Mouse (Mus musculus): ENCODE measurements at regions not wholly inside any gene's neighbourhood (a gene's known extent, or its start where the extent isn't known, plus 50 kb on each side); places are given as distances from the start of the nearest gene placed in this dataset.

- 53% methylated on average over 6 of the region's 6 CpGs for WGBS
- no peak for ATAC-seq (replicated peaks; ENCODE audit: insufficient number of reproducible peaks, insufficient read depth, low FRiP score, low read depth)
- H3K27ac ChIP-seq: no peak overlapping the region
- no peak overlapping the region for H3K4me3 ChIP-seq
- H3K4me2 ChIP-seq: no peak overlapping the region
- H3K9me3 ChIP-seq (replicated peaks): no peaks in the 10 kb centered on the region
- no peak overlapping the region for H3K9ac ChIP-seq
- no peaks in the 10 kb centered on the region for H3K36me3 ChIP-seq
- H3K27me3 ChIP-seq: peaks cover 8% of the 10 kb centered on the region; the same call in 1 of the 2 replicates
- peaks cover 11% of the 10 kb centered on the region for H3K4me1 ChIP-seq (replicated peaks)
Observed at GRCm38 (mm10) chr9:43893086-43893485, 149.3 kb downstream of the Nectin1 start.

- Histone ChIP-seq H3K4me1 (replicated peaks) (peaks cover 28% of the 10 kb centered on the region), H3K36me3 (no peaks in the 10 kb centered on the region), H3K27me3 (no peaks in the 10 kb centered on the region), H3K4me2 (no peak overlapping the region), H3K27ac (no peak overlapping the region), H3K4me3 (no peak overlapping the region), H3K9ac (no peak overlapping the region), H3K9me3 (replicated peaks) (no peaks in the 10 kb centered on the region)
- whole genome bisulfite sequencing: 64% methylated on average over 4 of the region's 4 CpGs
- ATAC-seq (replicated peaks; ENCODE audit: insufficient number of reproducible peaks, insufficient read depth, low FRiP score, low read depth): no peak
Observed at GRCm38 (mm10) chr9:43899239-43899638, 143.9 kb upstream of the Thy1 start.

GRCm38 (mm10) chr9:43908325-43908724 lies 134.9 kb upstream of the Thy1 start:
- H3K36me3 ChIP-seq: no peaks in the 10 kb centered on the region
- WGBS: 81% methylated on average over 4 of the region's 4 CpGs
- H3K27ac ChIP-seq: no peak overlapping the region
- H3K4me1 ChIP-seq (replicated peaks): peaks cover 11% of the 10 kb centered on the region
- H3K9me3 ChIP-seq (replicated peaks): no peaks in the 10 kb centered on the region
- no peak overlapping the region for H3K4me3 ChIP-seq
- no peaks in the 10 kb centered on the region for H3K27me3 ChIP-seq
- H3K4me2 ChIP-seq: no peak overlapping the region
- ATAC-seq (replicated peaks; ENCODE audit: insufficient number of reproducible peaks, insufficient read depth, low FRiP score, low read depth): no peak
- H3K9ac ChIP-seq: no peak overlapping the region

GRCm38 (mm10) chr9:43915015-43915414 lies 128.2 kb upstream of the Thy1 start:
- ATAC-seq (replicated peaks; ENCODE audit: insufficient number of reproducible peaks, insufficient read depth, low FRiP score, low read depth): no peak
- peaks cover 1% of the 10 kb centered on the region for H3K4me1 ChIP-seq (replicated peaks)
- no peak overlapping the region for H3K4me2 ChIP-seq
- no peaks in the 10 kb centered on the region for H3K36me3 ChIP-seq
- no peak overlapping the region for H3K4me3 ChIP-seq
- H3K27me3 ChIP-seq: peaks cover 31% of the 10 kb centered on the region
- no peak overlapping the region for H3K27ac ChIP-seq
- WGBS: 46% methylated on average over 5 of the region's 5 CpGs
- H3K9ac ChIP-seq: no peak overlapping the region
- H3K9me3 ChIP-seq (replicated peaks): no peaks in the 10 kb centered on the region

GRCm38 (mm10) chr9:43917467-43917866 lies 125.7 kb upstream of the Thy1 start:
- H3K9me3 ChIP-seq (replicated peaks): no peaks in the 10 kb centered on the region
- H3K4me3 ChIP-seq: no peak overlapping the region
- H3K9ac ChIP-seq: no peak overlapping the region
- peaks cover 49% of the 10 kb centered on the region for H3K27me3 ChIP-seq
- 23% methylated on average over 10 of the region's 10 CpGs for WGBS
- H3K4me1 ChIP-seq (replicated peaks): peaks cover 5% of the 10 kb centered on the region
- H3K36me3 ChIP-seq: no peaks in the 10 kb centered on the region
- H3K27ac ChIP-seq: no peak overlapping the region
- no peak for ATAC-seq (replicated peaks; ENCODE audit: insufficient number of reproducible peaks, insufficient read depth, low FRiP score, low read depth)
- no peak overlapping the region for H3K4me2 ChIP-seq

GRCm38 (mm10) chr9:43919010-43919409 lies 124.2 kb upstream of the Thy1 start:
- Histone ChIP-seq H3K4me3 (no peak overlapping the region), H3K27ac (no peak overlapping the region), H3K4me2 (no peak overlapping the region), H3K36me3 (no peaks in the 10 kb centered on the region), H3K27me3 (peaks cover 63% of the 10 kb centered on the region), H3K4me1 (replicated peaks) (peaks cover 5% of the 10 kb centered on the region), H3K9ac (no peak overlapping the region), H3K9me3 (replicated peaks) (no peaks in the 10 kb centered on the region)
- WGBS: 78% methylated on average over 17 of the region's 17 CpGs
- ATAC-seq (replicated peaks; ENCODE audit: insufficient number of reproducible peaks, insufficient read depth, low FRiP score, low read depth): no peak

GRCm38 (mm10) chr9:43920053-43920754 lies 123.0 kb upstream of the Thy1 start:
- Histone ChIP-seq H3K4me3 (no peak overlapping the region), H3K27ac (no peak overlapping the region), H3K36me3 (no peaks in the 10 kb centered on the region), H3K27me3 (peaks cover 69% of the 10 kb centered on the region), H3K4me1 (replicated peaks) (peaks cover 5% of the 10 kb centered on the region), H3K4me2 (peak overlapping the region; percentile 25; the same call in 1 of the 2 replicates), H3K9me3 (replicated peaks) (no peaks in the 10 kb centered on the region), H3K9ac (no peak overlapping the region)
- ATAC-seq (replicated peaks; ENCODE audit: insufficient number of reproducible peaks, insufficient read depth, low FRiP score, low read depth): no peak
- 14% methylated on average over 24 of the region's 24 CpGs for WGBS

- Histone ChIP-seq H3K36me3 (no peaks in the 10 kb centered on the region), H3K27ac (no peak overlapping the region), H3K9ac (no peak overlapping the region), H3K27me3 (peaks cover 65% of the 10 kb centered on the region), H3K9me3 (replicated peaks) (no peaks in the 10 kb centered on the region), H3K4me1 (replicated peaks) (peaks cover 5% of the 10 kb centered on the region), H3K4me3 (no peak overlapping the region), H3K4me2 (no peak overlapping the region)
- no peak for ATAC-seq (replicated peaks; ENCODE audit: insufficient number of reproducible peaks, insufficient read depth, low FRiP score, low read depth)
- WGBS: 55% methylated on average over 6 of the region's 6 CpGs
Observed at GRCm38 (mm10) chr9:43922231-43922630, 121.0 kb upstream of the Thy1 start.

GRCm38 (mm10) chr9:43923088-43923487 lies 120.1 kb upstream of the Thy1 start:
- Histone ChIP-seq H3K4me3 (no peak overlapping the region), H3K27ac (no peak overlapping the region), H3K36me3 (no peaks in the 10 kb centered on the region), H3K9me3 (replicated peaks) (no peaks in the 10 kb centered on the region), H3K4me1 (replicated peaks) (peaks cover 5% of the 10 kb centered on the region), H3K27me3 (peaks cover 56% of the 10 kb centered on the region), H3K9ac (no peak overlapping the region), H3K4me2 (no peak overlapping the region)
- 35% methylated on average over 4 of the region's 4 CpGs for WGBS
- no peak for ATAC-seq (replicated peaks; ENCODE audit: insufficient number of reproducible peaks, insufficient read depth, low FRiP score, low read depth)

GRCm38 (mm10) chr9:43924795-43925194 lies 118.4 kb upstream of the Thy1 start:
- Histone ChIP-seq H3K4me1 (replicated peaks) (peaks cover 5% of the 10 kb centered on the region), H3K9ac (no peak overlapping the region), H3K4me2 (no peak overlapping the region), H3K9me3 (replicated peaks) (no peaks in the 10 kb centered on the region), H3K27me3 (peaks cover 48% of the 10 kb centered on the region), H3K36me3 (no peaks in the 10 kb centered on the region), H3K4me3 (no peak overlapping the region), H3K27ac (no peak overlapping the region)
- no peak for ATAC-seq (replicated peaks; ENCODE audit: insufficient number of reproducible peaks, insufficient read depth, low FRiP score, low read depth)
- WGBS: 29% methylated on average over 15 of the region's 15 CpGs

GRCm38 (mm10) chr9:43929312-43930036 lies 113.7 kb upstream of the Thy1 start:
- ATAC-seq (replicated peaks; ENCODE audit: insufficient number of reproducible peaks, insufficient read depth, low FRiP score, low read depth): no peak
- Histone ChIP-seq H3K27ac (no peak overlapping the region), H3K4me3 (no peak overlapping the region), H3K36me3 (no peaks in the 10 kb centered on the region), H3K9ac (no peak overlapping the region), H3K4me2 (no peak overlapping the region), H3K9me3 (replicated peaks) (no peaks in the 10 kb centered on the region), H3K27me3 (peaks cover 24% of the 10 kb centered on the region), H3K4me1 (replicated peaks) (no peaks in the 10 kb centered on the region)
- 33% methylated on average over 7 of the region's 7 CpGs for WGBS

- no peak overlapping the region for H3K4me2 ChIP-seq
- no peaks in the 10 kb centered on the region for H3K9me3 ChIP-seq (replicated peaks)
- no peak overlapping the region for H3K27ac ChIP-seq
- no peak overlapping the region for H3K9ac ChIP-seq
- H3K4me1 ChIP-seq (replicated peaks): no peaks in the 10 kb centered on the region
- H3K4me3 ChIP-seq: no peak overlapping the region
- peaks cover 24% of the 10 kb centered on the region for H3K27me3 ChIP-seq
- no peak for ATAC-seq (replicated peaks; ENCODE audit: insufficient number of reproducible peaks, insufficient read depth, low FRiP score, low read depth)
- H3K36me3 ChIP-seq: no peaks in the 10 kb centered on the region
Observed at GRCm38 (mm10) chr9:43930037-43930404, 113.2 kb upstream of the Thy1 start.

Measured in heart, embryonic 15.5 days (tissue).